Comparison of ENCODE assay signal across 10 mouse cellular contexts in the genomic region with DNA sequence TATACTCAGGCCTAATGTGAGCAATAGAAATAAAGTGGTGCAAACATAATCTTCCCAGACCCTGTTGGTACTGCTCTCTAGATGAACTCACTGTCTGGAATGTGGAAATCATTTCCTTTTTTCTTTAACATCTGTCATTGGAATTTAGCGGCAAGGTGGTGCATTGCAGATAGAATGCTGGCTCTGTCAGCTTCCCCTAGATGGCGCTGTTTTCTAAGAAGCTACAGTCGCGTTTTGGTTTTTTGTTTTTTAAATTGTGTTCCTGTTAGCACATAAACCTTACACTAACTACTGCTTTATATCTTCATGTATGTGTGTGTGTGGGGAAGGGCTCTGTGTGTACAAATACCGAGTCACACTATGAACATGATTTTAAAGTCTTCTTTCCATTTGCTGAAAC. TPM values are rescaled to one million over a fixed set of nuclear protein-coding genes. Genes with fewer than 3 reads are reported as not detected.
A peak's percentile ranks its signal among the peaks of the same experiment; 100 is the strongest.
DNase-seq lines count a peak whose midpoint lies in the region.
"Had no signal": no experiment of that assay in that cellular context is flagged by ENCODE, and none has a peak within 500 bp of the region (broad histone marks: within the 10 kb centered on the region; RNA-seq: fewer than 3 reads in every experiment).

No protein-coding gene starts in this region.

- intact Hi-C loops in heart, postnatal 10 days (cut with DNase I), result loop anchor here (2.0 kb wide), 1 partner anchor 1372 kb away; no protein-coding TSS in a partner anchor

- DNase-seq in heart, postnatal 10 days, result peak; percentile 24 to 60
- DNase-seq in heart, adult 8-10 months (ENCODE audit: low spot score), result no peak
- DNase-seq in 416B (ENCODE audit: low read depth) (peak; percentile 64), ZHBTc4 (ENCODE audit: low read depth, low spot score) (peak; percentile 65)
- DNase-seq in embryo, embryonic 9.5 days (ENCODE audit: extremely low spot score), result peak; percentile 41
- DNase-seq in kidney, postnatal 14 days, result peak; percentile 32
- DNase-seq in naive thymus-derived CD4-positive, alpha-beta T cell, adult 2 months (ENCODE audit: low read depth), result peak; percentile 46
- no peak for DNase-seq in urinary bladder, postnatal 36 days (ENCODE audit: low spot score in 2 of 2)

RNA-seq across cellular contexts. Expression of a gene that starts 13.9 kb away (rescaled TPM):
- total RNA-seq in heart, postnatal 10 days (2021), result not detected
- total RNA-seq in heart, adult 8-10 months (2022), result not detected
- total RNA-seq: adrenal gland, adult 18-20 months had no signal

RNA-seq across cellular contexts. Expression of a gene that starts 19.8 kb away (rescaled TPM):
- not detected for total RNA-seq in heart, postnatal 10 days (2021)
- not detected for total RNA-seq in heart, adult 8-10 months (2022)
- total RNA-seq: adrenal gland, adult 18-20 months; layer of hippocampus, adult 18-20 months had no signal

Comparison
In these comparisons a context has a peak if more than half of its experiments do, and no peak if none do; other contexts are left out.
1. DNase-seq: peak in heart, postnatal 10 days (2 of 2), 416B (single experiment), ZHBTc4 (single experiment), embryo, embryonic 9.5 days (single experiment), kidney, postnatal 14 days (single experiment) and naive thymus-derived CD4-positive, alpha-beta T cell, adult 2 months (single experiment); none in heart, adult 8-10 months (single experiment) and urinary bladder, postnatal 36 days (0 of 2).